Mouse (Mus musculus): ENCODE measurements around the gene Cacng7. TPM values are rescaled to one million over a fixed set of nuclear protein-coding genes. Genes with fewer than 3 reads are reported as not detected.
A peak's percentile ranks its signal among the peaks of the same experiment; 100 is the strongest.

Gene Cacng7
- polyA plus RNA-seq, 1 experiment from 2014 or later, result 2.6 TPM

DNA sequence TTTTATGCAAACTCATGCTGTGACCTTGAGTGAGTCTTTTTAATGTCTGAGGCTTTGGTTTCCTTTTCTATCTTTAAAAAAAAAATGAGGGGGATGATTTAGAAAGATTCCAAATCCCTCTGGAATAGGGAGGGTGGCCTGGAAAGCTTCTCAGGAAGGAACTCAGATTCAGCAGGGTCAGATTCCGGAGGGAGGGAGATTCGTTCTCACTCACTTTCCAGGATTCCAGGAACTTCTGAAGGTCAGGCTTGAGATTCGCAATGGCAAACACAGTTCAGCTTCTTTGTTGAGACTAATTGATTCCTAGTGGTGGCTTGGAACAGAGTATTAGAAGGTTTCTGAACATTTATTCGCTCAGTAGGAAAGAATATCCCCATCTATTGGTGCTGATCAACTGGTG, 37.7 kb downstream of the Cacng7 start:
- no peaks in the 10 kb centered on the region for H3K36me3 ChIP-seq (ENCODE audit: control insufficient read depth, insufficient read depth, low read length)
- 64% methylated on average over 4 of the region's 4 CpGs for WGBS
- no peak overlapping the region for H3K4me2 ChIP-seq (ENCODE audit: low read length)
- H3K9ac ChIP-seq (ENCODE audit: low read depth, low read length), result no peak overlapping the region
- ATAC-seq, result no peak
- H3K27me3 ChIP-seq (replicated peaks; ENCODE audit: control insufficient read depth, insufficient read depth, low read length), result no peaks in the 10 kb centered on the region; the same call in 1 of the 2 replicates
- no peak overlapping the region for H3K4me3 ChIP-seq (ENCODE audit: low read length)
- H3K27ac ChIP-seq (ENCODE audit: low read depth, low read length), result no peak overlapping the region
- H3K4me1 ChIP-seq (ENCODE audit: control insufficient read depth, insufficient read depth, low read depth, low read length), result peaks cover 5% of the 10 kb centered on the region
- no peaks in the 10 kb centered on the region for H3K9me3 ChIP-seq (ENCODE audit: control insufficient read depth, low read length)

- no peak overlapping the region for H3K4me3 ChIP-seq (ENCODE audit: low read length)
- WGBS, result 64% methylated on average over 2 of the region's 2 CpGs
- no peak overlapping the region for H3K4me2 ChIP-seq (ENCODE audit: low read length)
- ATAC-seq, result no peak
- no peaks in the 10 kb centered on the region for H3K9me3 ChIP-seq (ENCODE audit: control insufficient read depth, low read length)
- H3K4me1 ChIP-seq (ENCODE audit: control insufficient read depth, insufficient read depth, low read depth, low read length), result peaks cover 4% of the 10 kb centered on the region
- H3K27ac ChIP-seq (ENCODE audit: low read depth, low read length), result no peak overlapping the region
- H3K27me3 ChIP-seq (replicated peaks; ENCODE audit: control insufficient read depth, insufficient read depth, low read length), result no peaks in the 10 kb centered on the region
- no peak overlapping the region for H3K9ac ChIP-seq (ENCODE audit: low read depth, low read length)
- no peaks in the 10 kb centered on the region for H3K36me3 ChIP-seq (ENCODE audit: control insufficient read depth, insufficient read depth, low read length)
Observed at GRCm38 (mm10) chr7:3372376-3372775, 39.6 kb downstream of the Cacng7 start.

DNA sequence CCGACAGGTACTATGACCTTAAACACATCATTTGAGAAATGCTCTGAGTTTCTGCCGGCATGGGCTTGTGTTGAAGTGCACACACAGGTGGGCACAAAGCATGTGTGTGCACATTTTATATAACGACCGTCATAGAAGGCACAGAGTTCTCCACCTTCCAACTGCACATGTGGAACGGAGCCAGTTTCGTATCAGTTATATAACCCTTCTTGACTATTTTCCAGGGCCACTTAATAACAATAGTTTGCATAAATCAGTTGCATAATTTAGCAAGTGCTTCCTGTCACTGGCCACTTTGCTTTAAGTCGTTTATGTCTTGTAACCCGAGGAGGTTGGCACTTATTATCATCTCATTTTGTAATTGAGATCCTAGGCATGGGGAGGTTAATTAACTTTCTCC, 41.0 kb downstream of the Cacng7 start:
- Histone ChIP-seq H3K27ac (ENCODE audit: low read depth, low read length) (no peak overlapping the region), H3K9ac (ENCODE audit: low read depth, low read length) (no peak overlapping the region), H3K4me2 (ENCODE audit: low read length) (no peak overlapping the region), H3K9me3 (ENCODE audit: control insufficient read depth, low read length) (no peaks in the 10 kb centered on the region), H3K27me3 (replicated peaks; ENCODE audit: control insufficient read depth, insufficient read depth, low read length) (no peaks in the 10 kb centered on the region), H3K4me1 (ENCODE audit: control insufficient read depth, insufficient read depth, low read depth, low read length) (no peaks in the 10 kb centered on the region), H3K36me3 (ENCODE audit: control insufficient read depth, insufficient read depth, low read length) (no peaks in the 10 kb centered on the region), H3K4me3 (ENCODE audit: low read length) (no peak overlapping the region)
- ATAC-seq, result no peak
- 78% methylated on average over 8 of the region's 8 CpGs for WGBS

GRCm38 (mm10) chr7:3376831-3377230, 44.1 kb downstream of the Cacng7 start:
- Histone ChIP-seq H3K4me1 (ENCODE audit: control insufficient read depth, insufficient read depth, low read depth, low read length) (no peaks in the 10 kb centered on the region), H3K27me3 (replicated peaks; ENCODE audit: control insufficient read depth, insufficient read depth, low read length) (no peaks in the 10 kb centered on the region), H3K4me2 (ENCODE audit: low read length) (no peak overlapping the region), H3K27ac (ENCODE audit: low read depth, low read length) (no peak overlapping the region), H3K36me3 (ENCODE audit: control insufficient read depth, insufficient read depth, low read length) (no peaks in the 10 kb centered on the region), H3K9me3 (ENCODE audit: control insufficient read depth, low read length) (no peaks in the 10 kb centered on the region), H3K4me3 (ENCODE audit: low read length) (no peak overlapping the region), H3K9ac (ENCODE audit: low read depth, low read length) (no peak overlapping the region)
- WGBS, result 53% methylated on average over 4 of the region's 4 CpGs
- ATAC-seq, result no peak

DNA sequence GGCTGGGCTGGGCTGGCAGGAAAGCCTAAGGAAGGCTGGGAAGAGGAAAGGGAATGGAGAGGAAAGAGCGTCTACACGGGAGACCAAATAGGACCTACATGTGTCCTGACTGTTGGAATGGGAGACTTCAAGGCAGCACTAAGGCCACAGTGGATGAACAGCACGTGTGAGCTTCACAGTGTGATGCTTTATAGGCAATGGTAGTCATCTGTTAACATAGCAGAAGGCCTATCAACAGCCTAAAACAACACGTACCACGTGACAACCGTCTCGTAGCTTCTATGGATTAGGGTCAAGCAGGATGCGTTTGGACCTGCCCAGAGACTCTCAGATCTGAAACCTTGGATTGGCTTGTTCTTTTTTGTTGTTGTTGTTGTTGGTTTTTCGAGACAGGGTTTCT, 49.4 kb downstream of the Cacng7 start:
- Histone ChIP-seq H3K27ac (ENCODE audit: low read depth, low read length) (no peak overlapping the region), H3K9me3 (ENCODE audit: control insufficient read depth, low read length) (no peaks in the 10 kb centered on the region), H3K4me1 (ENCODE audit: control insufficient read depth, insufficient read depth, low read depth, low read length) (no peaks in the 10 kb centered on the region), H3K4me2 (ENCODE audit: low read length) (no peak overlapping the region), H3K9ac (ENCODE audit: low read depth, low read length) (no peak overlapping the region), H3K4me3 (ENCODE audit: low read length) (no peak overlapping the region), H3K36me3 (ENCODE audit: control insufficient read depth, insufficient read depth, low read length) (no peaks in the 10 kb centered on the region), H3K27me3 (replicated peaks; ENCODE audit: control insufficient read depth, insufficient read depth, low read length) (no peaks in the 10 kb centered on the region)
- ATAC-seq, result no peak
- WGBS, result 88% methylated on average over 9 of the region's 9 CpGs

DNA sequence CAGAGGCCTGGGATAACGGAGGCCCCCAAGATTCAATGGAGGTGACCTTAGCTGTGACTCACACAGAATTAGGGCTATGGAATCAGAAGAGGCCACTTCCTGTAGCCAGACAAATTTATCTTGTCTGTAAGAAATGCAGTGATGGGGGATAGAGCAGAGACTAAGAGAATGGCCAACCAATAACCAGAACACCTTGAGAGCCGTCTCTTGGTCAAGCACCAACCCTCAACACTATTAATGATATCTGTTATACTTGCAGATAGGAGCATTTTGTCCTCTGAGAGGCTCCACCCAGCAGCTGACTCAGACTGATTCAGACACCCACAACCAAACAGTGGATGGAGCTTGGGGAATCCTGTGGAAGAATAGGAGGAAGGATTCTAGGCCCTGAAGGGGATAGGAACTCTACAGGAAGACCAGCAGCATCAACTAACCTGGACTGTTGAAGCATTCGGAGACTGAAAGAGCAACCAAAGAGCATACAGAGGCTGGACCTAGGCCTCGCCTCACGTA, 52.1 kb downstream of the Cacng7 start:
- no peak overlapping the region for H3K9ac ChIP-seq (ENCODE audit: low read depth, low read length)
- no peak overlapping the region for H3K4me2 ChIP-seq (ENCODE audit: low read length)
- H3K4me3 ChIP-seq (ENCODE audit: low read length), result no peak overlapping the region
- H3K9me3 ChIP-seq (ENCODE audit: control insufficient read depth, low read length), result no peaks in the 10 kb centered on the region
- no peaks in the 10 kb centered on the region for H3K36me3 ChIP-seq (ENCODE audit: control insufficient read depth, insufficient read depth, low read length)
- no peaks in the 10 kb centered on the region for H3K27me3 ChIP-seq (replicated peaks; ENCODE audit: control insufficient read depth, insufficient read depth, low read length)
- H3K27ac ChIP-seq (ENCODE audit: low read depth, low read length), result no peak overlapping the region
- H3K4me1 ChIP-seq (ENCODE audit: control insufficient read depth, insufficient read depth, low read depth, low read length), result peaks cover 8% of the 10 kb centered on the region
- no peak for ATAC-seq
- WGBS, result 93% methylated on average over 5 of the region's 5 CpGs

GRCm38 (mm10) chr7:3386036-3386730, 53.4 kb downstream of the Cacng7 start:
- ATAC-seq, result no peak
- no peak overlapping the region for H3K4me2 ChIP-seq (ENCODE audit: low read length)

DNA sequence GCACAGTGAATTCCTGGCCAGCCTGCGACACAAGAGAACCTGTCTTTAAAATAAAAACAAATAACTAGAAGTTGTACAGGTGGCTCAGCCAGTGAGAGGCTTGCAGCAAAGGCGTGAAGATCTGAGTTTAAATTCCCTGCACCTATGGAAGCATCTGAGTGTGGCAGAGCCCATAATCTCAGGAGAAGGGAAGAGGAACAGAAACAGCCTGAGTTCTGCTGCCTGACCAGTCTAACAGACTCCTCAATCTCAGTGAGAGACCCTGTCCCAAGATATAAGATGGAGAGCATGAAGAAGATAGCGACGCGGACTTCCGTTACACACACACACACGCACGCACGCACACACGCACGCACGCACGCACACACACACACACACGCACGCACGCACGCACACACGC, 55.0 kb downstream of the Cacng7 start:
- Histone ChIP-seq H3K27ac (ENCODE audit: low read depth, low read length) (no peak overlapping the region), H3K4me1 (ENCODE audit: control insufficient read depth, insufficient read depth, low read depth, low read length) (peaks cover 23% of the 10 kb centered on the region), H3K9me3 (ENCODE audit: control insufficient read depth, low read length) (no peaks in the 10 kb centered on the region), H3K27me3 (replicated peaks; ENCODE audit: control insufficient read depth, insufficient read depth, low read length) (no peaks in the 10 kb centered on the region), H3K9ac (ENCODE audit: low read depth, low read length) (no peak overlapping the region), H3K4me2 (ENCODE audit: low read length) (peak overlapping the region; percentile 21; the same call in 1 of the 2 replicates), H3K36me3 (ENCODE audit: control insufficient read depth, insufficient read depth, low read length) (no peaks in the 10 kb centered on the region), H3K4me3 (ENCODE audit: low read length) (no peak overlapping the region)
- ATAC-seq, result no peak
- WGBS, result 84% methylated on average over 18 of the region's 18 CpGs

More at GRCm38 (mm10) chr7:3386036-3386730, 53.4 kb downstream of the Cacng7 start:
- no peak overlapping the region for H3K9ac ChIP-seq (ENCODE audit: low read depth, low read length)
- H3K9me3 ChIP-seq (ENCODE audit: control insufficient read depth, low read length), result no peaks in the 10 kb centered on the region
- H3K27ac ChIP-seq (ENCODE audit: low read depth, low read length), result no peak overlapping the region
- no peaks in the 10 kb centered on the region for H3K36me3 ChIP-seq (ENCODE audit: control insufficient read depth, insufficient read depth, low read length)
- no peaks in the 10 kb centered on the region for H3K27me3 ChIP-seq (replicated peaks; ENCODE audit: control insufficient read depth, insufficient read depth, low read length)
- 81% methylated on average over 6 of the region's 6 CpGs for WGBS
- peaks cover 8% of the 10 kb centered on the region for H3K4me1 ChIP-seq (ENCODE audit: control insufficient read depth, insufficient read depth, low read depth, low read length)
- H3K4me3 ChIP-seq (ENCODE audit: low read length), result no peak overlapping the region

DNA sequence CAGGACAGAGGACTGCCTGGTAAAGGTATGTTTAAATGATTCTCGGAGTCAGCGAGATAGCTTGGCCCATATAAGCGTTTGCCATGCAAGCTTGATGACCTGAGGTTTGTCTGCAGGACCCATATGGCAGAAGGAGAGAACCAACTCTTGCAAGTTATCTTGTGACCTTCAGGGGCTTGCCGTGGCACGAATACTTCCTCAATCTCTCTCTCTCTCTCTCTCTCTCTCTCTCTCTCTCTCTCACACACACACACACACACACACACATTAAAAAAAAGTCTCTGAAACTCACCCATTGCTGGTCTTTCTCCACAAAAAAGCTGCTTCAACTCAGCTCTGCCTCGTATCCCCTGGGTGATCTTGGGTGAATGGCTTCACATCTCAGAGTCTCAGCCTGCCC, 56.1 kb downstream of the Cacng7 start:
- H3K4me2 ChIP-seq (ENCODE audit: low read length), result peak overlapping the region; percentile 87
- 65% methylated on average over 6 of the region's 6 CpGs for WGBS

More for the DNA sequence above, 56.1 kb downstream of the Cacng7 start:
- no peak for ATAC-seq
- Histone ChIP-seq H3K27me3 (replicated peaks; ENCODE audit: control insufficient read depth, insufficient read depth, low read length) (no peaks in the 10 kb centered on the region), H3K36me3 (ENCODE audit: control insufficient read depth, insufficient read depth, low read length) (peaks cover under 1% of the 10 kb centered on the region; the same call in 1 of the 2 replicates), H3K9me3 (ENCODE audit: control insufficient read depth, low read length) (no peaks in the 10 kb centered on the region), H3K4me1 (ENCODE audit: control insufficient read depth, insufficient read depth, low read depth, low read length) (peaks cover 27% of the 10 kb centered on the region), H3K27ac (ENCODE audit: low read depth, low read length) (no peak overlapping the region), H3K9ac (ENCODE audit: low read depth, low read length) (no peak overlapping the region), H3K4me3 (ENCODE audit: low read length) (peak overlapping the region; percentile 61)
